8 mouse cellular contexts compared by ENCODE assay signal in genomic region chr8:117626040-117626838, GRCm38 (mm10). TPM values are rescaled to one million over a fixed set of nuclear protein-coding genes. Genes with fewer than 3 reads are reported as not detected.
DNase-seq lines count a peak whose midpoint lies in the region; ATAC-seq and TF ChIP-seq lines count a peak whose summit lies in the region.

No protein-coding gene starts in this region.

- ATAC-seq in forebrain, embryonic 12.5 days (ENCODE audit: low FRiP score): peak; percentile 23; the same call in 1 of the 2 replicates
- peak; percentile 63; the same call in 1 of the 2 replicates for ATAC-seq in neural tube, embryonic 13.5 days (ENCODE audit: low read depth)

- no peak overlapping the region for H3K27ac ChIP-seq in spleen, adult 2 months (ENCODE audit: insufficient read depth, low read length)
- no peak overlapping the region for H3K27ac ChIP-seq in forebrain, embryonic 12.5 days
- no peak overlapping the region for H3K27ac ChIP-seq in neural tube, embryonic 13.5 days (replicated peaks)

- intact Hi-C loops in left cerebral cortex, postnatal 4 days (cut with DNase I): no loop called here

- H3K4me1 ChIP-seq in spleen, adult 2 months (ENCODE audit: control insufficient read depth, insufficient read depth, insufficient read length): no peaks in the 10 kb centered on the region
- 0 out of 2 replicates have a peak, but pooled peaks cover 3% of the 10 kb centered on the region for H3K4me1 ChIP-seq in forebrain, embryonic 12.5 days
- H3K4me1 ChIP-seq in neural tube, embryonic 13.5 days (replicated peaks): peaks cover 7% of the 10 kb centered on the region; the same call in 1 of the 2 replicates

- peak; percentile 39; the same call in 1 of the 2 replicates for TF ChIP-seq CTCF in spleen, adult 2 months (IDR thresholded peaks at IDR 0.05; ENCODE audit: extremely low read depth, insufficient read depth, insufficient read length, insufficient replicate concordance)

- no peak overlapping the region for H3K4me2 ChIP-seq in forebrain, embryonic 12.5 days
- H3K4me2 ChIP-seq in neural tube, embryonic 13.5 days: no peak overlapping the region

- H3K9me3 ChIP-seq in forebrain, embryonic 12.5 days: 0 out of 2 replicates have a peak, but pooled peaks cover 4% of the 10 kb centered on the region
- 0 out of 2 replicates have a peak, but pooled peaks cover 9% of the 10 kb centered on the region for H3K9me3 ChIP-seq in neural tube, embryonic 13.5 days

- H3K36me3 ChIP-seq in spleen, adult 2 months (ENCODE audit: control insufficient read depth, insufficient read depth, low read length): peaks cover 28% of the 10 kb centered on the region
- H3K36me3 ChIP-seq in forebrain, embryonic 12.5 days (replicated peaks): no peaks in the 10 kb centered on the region
- no peaks in the 10 kb centered on the region for H3K36me3 ChIP-seq in neural tube, embryonic 13.5 days

- DNase-seq in spleen, adult 2 months (ENCODE audit: low read depth in 1 of 2, low spot score in 2 of 2): peak; percentile 18 to 31
- no peak for DNase-seq in spleen, adult 12 weeks (ENCODE audit: low spot score)
- DNase-seq in c-Kit-positive CD71-negative TER-119-negative erythroid progenitor cells, embryonic 14.5 days (ENCODE audit: low read depth): peak; percentile 52
- peak; percentile 29 for DNase-seq in kidney, adult 18-20 months
- peak; percentile 76 for DNase-seq in left cerebral cortex, postnatal 4 days
- peak; percentile 33 to 38 for DNase-seq in thymus, postnatal 36 days

- H3K9ac ChIP-seq in forebrain, embryonic 12.5 days: no peak overlapping the region
- no peak overlapping the region for H3K9ac ChIP-seq in neural tube, embryonic 13.5 days

- H3K27me3 ChIP-seq in spleen, adult 2 months (ENCODE audit: control insufficient read depth, insufficient read depth, low read length): no peaks in the 10 kb centered on the region
- no peaks in the 10 kb centered on the region for H3K27me3 ChIP-seq in forebrain, embryonic 12.5 days
- H3K27me3 ChIP-seq in neural tube, embryonic 13.5 days: no peaks in the 10 kb centered on the region

- H3K4me3 ChIP-seq in spleen, adult 2 months (ENCODE audit: extremely low read depth, insufficient read depth, insufficient read length): no peak overlapping the region
- no peak overlapping the region for H3K4me3 ChIP-seq in forebrain, embryonic 12.5 days (replicated peaks)
- no peak overlapping the region for H3K4me3 ChIP-seq in neural tube, embryonic 13.5 days

- no peak for TF ChIP-seq POLR2A in spleen, adult 2 months (IDR thresholded peaks at IDR 0.05; ENCODE audit: low read depth, low read length)

- WGBS in spleen, adult 2 months: 86% methylated on average over 14 of the region's 14 CpGs
- 71% methylated on average over 11 of the region's 14 CpGs for WGBS in forebrain, embryonic 12.5 days
- 70% methylated on average over 14 of the region's 14 CpGs for WGBS in neural tube, embryonic 13.5 days

RNA-seq across cellular contexts. Expression of gene Sdr42e1, which starts 47.2 kb away (rescaled TPM):
- 2.0 and 2.6 TPM in 2 replicates for polyA plus RNA-seq in spleen, adult 2 months (2012; rRNA removed)
- polyA plus RNA-seq in forebrain, embryonic 12.5 days (2016; fragmentation: Nextera tagmentation; extraction: Ambion mirVana): 0.50 and 0.69 TPM in 2 replicates
- total RNA-seq in left cerebral cortex, postnatal 4 days (2021): 1 to 10 TPM; 3.1 to 3.5 TPM
- polyA plus RNA-seq in neural tube, embryonic 13.5 days (2015; fragmentation: Nextera tagmentation; extraction: Ambion mirVana): 1.2 and 1.4 TPM in 2 replicates
